Mouse (Mus musculus) heart, postnatal 36 days (tissue): ENCODE data around the gene Catsper1. TPM values are rescaled to one million over a fixed set of nuclear protein-coding genes. Genes with fewer than 3 reads are reported as not detected.

ENCODE experiments used
- DNase-seq, 2 experiments: peaks; one replicate each; pipeline ENCODE4 v3.0.0; 2021 to 2022
- intact Hi-C: fragments of 180-260 bp; cut with DNase I; formaldehyde crosslinking; loops from one replicate; pipeline ENCODE4 v1.15.1; 2025
- total RNA-seq, 2 experiments: library from RNA; stranded (reverse); gene quantifications; 2 replicates each; pipeline ENCODE4 v1.2.3; 2021

Catsper1 gene
- total RNA-seq, 2 experiments from 2014 or later: not detected

DNA sequence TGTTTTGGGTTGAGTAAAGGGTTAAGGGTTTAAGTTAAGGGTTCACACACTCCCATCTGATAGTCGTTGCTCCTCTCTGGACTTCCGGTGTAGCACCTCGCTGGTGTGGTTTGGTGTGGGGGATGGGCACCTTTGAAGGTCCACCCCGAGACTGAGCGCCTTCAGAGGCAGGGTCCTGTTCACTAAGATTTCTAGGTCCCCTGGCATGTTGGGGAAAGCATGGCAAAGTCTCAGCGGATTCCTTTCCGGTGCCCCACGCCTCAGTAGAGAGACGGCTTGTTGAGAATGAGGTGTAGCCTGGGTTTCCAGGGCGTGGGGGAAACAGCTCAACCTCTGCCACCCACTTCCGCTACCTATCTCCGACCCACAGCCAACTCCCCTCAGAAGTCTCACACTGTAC is 54.1 kb downstream of the Catsper1 start:
- DNase-seq: peak in 1 of 2 experiments; percentile 26
- intact Hi-C loops: loop anchor here (1.0 to 5.0 kb wide), 2 partner anchors 34 to 98 kb away; partner anchors contain the start of gene Mus81

DNA sequence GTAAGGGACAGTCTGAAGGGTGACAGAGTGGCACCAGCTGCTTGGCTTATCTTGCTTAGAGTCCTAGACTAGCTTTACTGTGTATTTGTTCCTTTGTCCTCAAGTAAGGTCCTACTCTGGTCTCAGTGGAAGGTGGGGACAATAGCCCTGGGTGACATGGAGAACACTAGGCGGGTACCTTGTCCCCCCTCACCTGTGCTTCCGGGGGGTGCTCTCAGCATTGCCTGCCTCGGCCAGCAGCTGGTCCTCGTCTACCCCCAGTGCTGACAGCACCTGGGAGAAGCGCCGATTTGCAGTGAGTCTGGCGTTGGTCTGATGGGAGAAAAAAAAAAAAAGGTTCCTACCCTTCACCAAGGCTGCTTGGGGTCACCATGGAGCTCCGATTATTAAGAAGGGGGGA is 54.9 kb downstream of the Catsper1 start:
- intact Hi-C loops: loop anchor here (1.0 kb wide), 1 partner anchor 33 kb away; no protein-coding TSS in a partner anchor
- no peak for DNase-seq

DNA sequence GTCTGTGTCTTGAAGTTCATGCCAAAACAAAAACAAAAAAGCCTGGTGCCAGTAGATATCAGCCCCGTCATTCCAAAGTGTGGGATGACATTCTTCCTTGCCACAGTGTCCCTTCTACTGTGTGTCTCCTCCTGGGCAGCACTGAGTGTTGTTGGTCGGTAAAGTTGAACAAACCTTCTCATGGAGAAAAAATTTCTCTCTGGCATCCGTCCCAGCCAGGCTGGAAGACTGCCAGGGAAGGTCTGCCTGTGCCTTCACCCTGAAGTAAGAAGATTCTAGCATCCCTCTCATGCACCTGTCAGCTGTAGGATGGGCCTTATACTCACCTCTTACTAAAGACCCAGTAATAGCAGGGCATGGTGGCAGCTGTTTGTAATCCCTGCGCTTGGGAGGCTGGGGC is 57.4 kb downstream of the Catsper1 start:
- intact Hi-C loops: no loop called here
- DNase-seq: peak in 1 of 2 experiments; percentile 69

Other genes starting within 250 kb of the Catsper1 start
- 100 to 1,000 TPM in 1 of 2 experiments, 10 to 100 TPM in 1; 89.0 to 102 TPM for gene Yif1a, start 247.2 kb upstream of the Catsper1 start, total RNA-seq
- under 1 TPM; 0.30 to 0.31 TPM for gene Cnih2, start 237.2 kb upstream of the Catsper1 start, total RNA-seq
- gene Rab1b, start 228.7 kb upstream of the Catsper1 start, total RNA-seq: 100 to 1,000 TPM; 176 to 201 TPM
- gene Klc2, start 217.2 kb upstream of the Catsper1 start, total RNA-seq: 10 to 100 TPM; 47.3 to 49.7 TPM
- 10 to 100 TPM; 19.9 to 21.5 TPM for gene Pacs1, start 62.6 kb upstream of the Catsper1 start, total RNA-seq
- gene Sf3b2, start 40.3 kb upstream of the Catsper1 start, total RNA-seq: 100 to 1,000 TPM; 115 to 128 TPM
- gene Gal3st3, start 37.4 kb upstream of the Catsper1 start, total RNA-seq: 10 to 100 TPM; 20.0 to 24.2 TPM
- 10 to 100 TPM in 1 of 2 experiments, 1 to 10 TPM in 1; 9.5 to 10.2 TPM for gene Cst6, start 13.8 kb downstream of the Catsper1 start, total RNA-seq
- 10 to 100 TPM; 16.5 to 17.7 TPM for gene Eif1ad, start 31.0 kb downstream of the Catsper1 start, total RNA-seq
- gene Banf1, start 31.4 kb downstream of the Catsper1 start, total RNA-seq: 100 to 1,000 TPM; 126 to 142 TPM
- gene Sart1, start 53.0 kb downstream of the Catsper1 start, total RNA-seq: 10 to 100 TPM; 53.2 to 55.5 TPM
- 1 to 10 TPM in 1 of 2 experiments, under 1 TPM in 1; 0.17 to 2.8 TPM for gene Tsga10ip, start 66.8 kb downstream of the Catsper1 start, total RNA-seq
- gene Drap1, start 89.2 kb downstream of the Catsper1 start, total RNA-seq: 100 to 1,000 TPM; 297 to 319 TPM
- gene AI837181, start 89.4 kb downstream of the Catsper1 start, total RNA-seq: 10 to 100 TPM; 33.3 to 38.1 TPM
- not detected for gene Fosl1, start 111.8 kb downstream of the Catsper1 start, total RNA-seq
- 10 to 100 TPM in 1 of 2 experiments, 1 to 10 TPM in 1; 9.5 to 11.0 TPM for gene Ccdc85b, start 122.2 kb downstream of the Catsper1 start, total RNA-seq
- gene Fibp, start 124.9 kb downstream of the Catsper1 start, total RNA-seq: 10 to 100 TPM; 50.3 to 50.5 TPM
- gene Ctsw, start 132.8 kb downstream of the Catsper1 start, total RNA-seq: under 1 TPM in 1 of 2 experiments, not detected in 1; 0.43 TPM
- 1 to 10 TPM; 9.0 to 9.8 TPM for gene Efemp2, start 138.2 kb downstream of the Catsper1 start, total RNA-seq
- 10 to 100 TPM; 19.6 to 23.7 TPM for gene Mus81, start 152.7 kb downstream of the Catsper1 start, total RNA-seq
- 100 to 1,000 TPM; 174 to 188 TPM for gene Cfl1, start 154.7 kb downstream of the Catsper1 start, total RNA-seq
- gene 1700020D05Rik, start 168.0 kb downstream of the Catsper1 start, total RNA-seq: under 1 TPM; 0.58 to 0.70 TPM
- gene Snx32, start 174.8 kb downstream of the Catsper1 start, total RNA-seq: 1 to 10 TPM; 5.1 TPM
- gene Ovol1, start 224.9 kb downstream of the Catsper1 start, total RNA-seq: not detected
- gene Ap5b1, start 232.3 kb downstream of the Catsper1 start, total RNA-seq: 1 to 10 TPM; 3.1 to 3.4 TPM